Mouse (Mus musculus): Measurements from ENCODE around the gene Mmp8. TPM values are rescaled to one million over a fixed set of nuclear protein-coding genes. Genes with fewer than 3 reads are reported as not detected.

Gene Mmp8
- polyA plus RNA-seq, 1 experiment from 2014 or later: 0.09 TPM

- Histone ChIP-seq H3K27ac (ENCODE audit: low read depth, low read length) (no peak overlapping the region), H3K36me3 (ENCODE audit: control insufficient read depth, insufficient read depth) (no peaks in the 10 kb centered on the region), H3K27me3 (replicated peaks; ENCODE audit: control insufficient read depth, insufficient read depth, low read length) (no peaks in the 10 kb centered on the region), H3K4me3 (ENCODE audit: low read depth, low read length) (no peak overlapping the region), H3K9ac (ENCODE audit: low read depth, low read length) (no peak overlapping the region), H3K9me3 (ENCODE audit: control insufficient read depth) (no peaks in the 10 kb centered on the region), H3K4me2 (replicated peaks; ENCODE audit: low read depth) (no peak overlapping the region), H3K4me1 (replicated peaks; ENCODE audit: control insufficient read depth, insufficient read depth, low read length) (no peaks in the 10 kb centered on the region)
- TF ChIP-seq CTCF (IDR thresholded peaks at IDR 0.05; ENCODE audit: low read depth): no peak
- WGBS: 38% methylated on average over 1 of the region's 1 CpGs
- ATAC-seq: no peak
These were observed 12.8 kb upstream of the Mmp8 start for GRCm38 (mm10) chr9:7545471-7545870.

- H3K4me1 ChIP-seq (replicated peaks; ENCODE audit: control insufficient read depth, insufficient read depth, low read length): no peaks in the 10 kb centered on the region
- H3K4me2 ChIP-seq (replicated peaks; ENCODE audit: low read depth): no peak overlapping the region
- H3K27me3 ChIP-seq (replicated peaks; ENCODE audit: control insufficient read depth, insufficient read depth, low read length): no peaks in the 10 kb centered on the region
- no peaks in the 10 kb centered on the region for H3K9me3 ChIP-seq (ENCODE audit: control insufficient read depth)
- TF ChIP-seq CTCF (IDR thresholded peaks at IDR 0.05; ENCODE audit: low read depth): no peak
- 87% methylated on average over 7 of the region's 7 CpGs for WGBS
- no peak overlapping the region for H3K9ac ChIP-seq (ENCODE audit: low read depth, low read length)
- H3K36me3 ChIP-seq (ENCODE audit: control insufficient read depth, insufficient read depth): no peaks in the 10 kb centered on the region
- no peak for ATAC-seq
- H3K27ac ChIP-seq (ENCODE audit: low read depth, low read length): no peak overlapping the region
- H3K4me3 ChIP-seq (ENCODE audit: low read depth, low read length): no peak overlapping the region
These were observed 12.3 kb upstream of the Mmp8 start for GRCm38 (mm10) chr9:7545920-7546319.

GRCm38 (mm10) chr9:7551943-7552342, 6.3 kb upstream of the Mmp8 start:
- no peak overlapping the region for H3K4me3 ChIP-seq (ENCODE audit: low read depth, low read length)
- no peaks in the 10 kb centered on the region for H3K4me1 ChIP-seq (replicated peaks; ENCODE audit: control insufficient read depth, insufficient read depth, low read length)
- no peaks in the 10 kb centered on the region for H3K9me3 ChIP-seq (ENCODE audit: control insufficient read depth)
- no peak overlapping the region for H3K9ac ChIP-seq (ENCODE audit: low read depth, low read length)
- no peak for TF ChIP-seq CTCF (IDR thresholded peaks at IDR 0.05; ENCODE audit: low read depth)
- H3K36me3 ChIP-seq (ENCODE audit: control insufficient read depth, insufficient read depth): no peaks in the 10 kb centered on the region
- no peak overlapping the region for H3K27ac ChIP-seq (ENCODE audit: low read depth, low read length)
- no peak for ATAC-seq
- no peaks in the 10 kb centered on the region for H3K27me3 ChIP-seq (replicated peaks; ENCODE audit: control insufficient read depth, insufficient read depth, low read length)
- no peak overlapping the region for H3K4me2 ChIP-seq (replicated peaks; ENCODE audit: low read depth)

GRCm38 (mm10) chr9:7553536-7553935, 4.7 kb upstream of the Mmp8 start:
- WGBS: 72% methylated on average over 3 of the region's 3 CpGs
- no peaks in the 10 kb centered on the region for H3K27me3 ChIP-seq (replicated peaks; ENCODE audit: control insufficient read depth, insufficient read depth, low read length)
- no peaks in the 10 kb centered on the region for H3K9me3 ChIP-seq (ENCODE audit: control insufficient read depth)
- H3K4me1 ChIP-seq (replicated peaks; ENCODE audit: control insufficient read depth, insufficient read depth, low read length): no peaks in the 10 kb centered on the region
- no peak overlapping the region for H3K4me2 ChIP-seq (replicated peaks; ENCODE audit: low read depth)
- H3K4me3 ChIP-seq (ENCODE audit: low read depth, low read length): no peak overlapping the region
- H3K9ac ChIP-seq (ENCODE audit: low read depth, low read length): no peak overlapping the region
- H3K36me3 ChIP-seq (ENCODE audit: control insufficient read depth, insufficient read depth): no peaks in the 10 kb centered on the region
- no peak for ATAC-seq
- no peak overlapping the region for H3K27ac ChIP-seq (ENCODE audit: low read depth, low read length)
- no peak for TF ChIP-seq CTCF (IDR thresholded peaks at IDR 0.05; ENCODE audit: low read depth)

GRCm38 (mm10) chr9:7554382-7554781, 3.9 kb upstream of the Mmp8 start:
- ATAC-seq: no peak
- Histone ChIP-seq H3K4me2 (replicated peaks; ENCODE audit: low read depth) (no peak overlapping the region), H3K9me3 (ENCODE audit: control insufficient read depth) (no peaks in the 10 kb centered on the region), H3K4me1 (replicated peaks; ENCODE audit: control insufficient read depth, insufficient read depth, low read length) (no peaks in the 10 kb centered on the region), H3K9ac (ENCODE audit: low read depth, low read length) (no peak overlapping the region), H3K36me3 (ENCODE audit: control insufficient read depth, insufficient read depth) (no peaks in the 10 kb centered on the region), H3K27ac (ENCODE audit: low read depth, low read length) (no peak overlapping the region), H3K4me3 (ENCODE audit: low read depth, low read length) (no peak overlapping the region), H3K27me3 (replicated peaks; ENCODE audit: control insufficient read depth, insufficient read depth, low read length) (no peaks in the 10 kb centered on the region)
- 44% methylated on average over 3 of the region's 3 CpGs for WGBS
- TF ChIP-seq CTCF (IDR thresholded peaks at IDR 0.05; ENCODE audit: low read depth): peak; percentile 73

- Histone ChIP-seq H3K27ac (ENCODE audit: low read depth, low read length) (no peak overlapping the region), H3K36me3 (ENCODE audit: control insufficient read depth, insufficient read depth) (no peaks in the 10 kb centered on the region), H3K27me3 (replicated peaks; ENCODE audit: control insufficient read depth, insufficient read depth, low read length) (no peaks in the 10 kb centered on the region), H3K4me3 (ENCODE audit: low read depth, low read length) (no peak overlapping the region), H3K9me3 (ENCODE audit: control insufficient read depth) (no peaks in the 10 kb centered on the region), H3K4me2 (replicated peaks; ENCODE audit: low read depth) (no peak overlapping the region), H3K9ac (ENCODE audit: low read depth, low read length) (no peak overlapping the region), H3K4me1 (replicated peaks; ENCODE audit: control insufficient read depth, insufficient read depth, low read length) (no peaks in the 10 kb centered on the region)
- 72% methylated on average over 4 of the region's 4 CpGs for WGBS
- ATAC-seq: no peak
- TF ChIP-seq CTCF (IDR thresholded peaks at IDR 0.05; ENCODE audit: low read depth): no peak
These were observed 1.8 kb downstream of the Mmp8 start for GRCm38 (mm10) chr9:7560026-7560425.

- Histone ChIP-seq H3K9ac (ENCODE audit: low read depth, low read length) (no peak overlapping the region), H3K9me3 (ENCODE audit: control insufficient read depth) (no peaks in the 10 kb centered on the region), H3K4me3 (ENCODE audit: low read depth, low read length) (no peak overlapping the region), H3K4me2 (replicated peaks; ENCODE audit: low read depth) (no peak overlapping the region), H3K27ac (ENCODE audit: low read depth, low read length) (no peak overlapping the region), H3K27me3 (replicated peaks; ENCODE audit: control insufficient read depth, insufficient read depth, low read length) (no peaks in the 10 kb centered on the region), H3K4me1 (replicated peaks; ENCODE audit: control insufficient read depth, insufficient read depth, low read length) (no peaks in the 10 kb centered on the region), H3K36me3 (ENCODE audit: control insufficient read depth, insufficient read depth) (no peaks in the 10 kb centered on the region)
- TF ChIP-seq CTCF (IDR thresholded peaks at IDR 0.05; ENCODE audit: low read depth): no peak
- ATAC-seq: no peak
- 52% methylated on average over 7 of the region's 7 CpGs for WGBS
These were observed 9.1 kb downstream of the Mmp8 start for GRCm38 (mm10) chr9:7567376-7567775.

All from intestine, postnatal 0 days (tissue).